Mouse (Mus musculus): ENCODE measurements around the gene Inpp5f. TPM values are rescaled to one million over a fixed set of nuclear protein-coding genes. Genes with fewer than 3 reads are reported as not detected.
"Not testable (repeated sequence)": the region's sequence is repeated elsewhere in the genome, so short reads cannot be mapped to it uniquely, and the experiment has no call there.

Gene Inpp5f
- polyA plus RNA-seq, 1 experiment = 2.2 TPM

DNA sequence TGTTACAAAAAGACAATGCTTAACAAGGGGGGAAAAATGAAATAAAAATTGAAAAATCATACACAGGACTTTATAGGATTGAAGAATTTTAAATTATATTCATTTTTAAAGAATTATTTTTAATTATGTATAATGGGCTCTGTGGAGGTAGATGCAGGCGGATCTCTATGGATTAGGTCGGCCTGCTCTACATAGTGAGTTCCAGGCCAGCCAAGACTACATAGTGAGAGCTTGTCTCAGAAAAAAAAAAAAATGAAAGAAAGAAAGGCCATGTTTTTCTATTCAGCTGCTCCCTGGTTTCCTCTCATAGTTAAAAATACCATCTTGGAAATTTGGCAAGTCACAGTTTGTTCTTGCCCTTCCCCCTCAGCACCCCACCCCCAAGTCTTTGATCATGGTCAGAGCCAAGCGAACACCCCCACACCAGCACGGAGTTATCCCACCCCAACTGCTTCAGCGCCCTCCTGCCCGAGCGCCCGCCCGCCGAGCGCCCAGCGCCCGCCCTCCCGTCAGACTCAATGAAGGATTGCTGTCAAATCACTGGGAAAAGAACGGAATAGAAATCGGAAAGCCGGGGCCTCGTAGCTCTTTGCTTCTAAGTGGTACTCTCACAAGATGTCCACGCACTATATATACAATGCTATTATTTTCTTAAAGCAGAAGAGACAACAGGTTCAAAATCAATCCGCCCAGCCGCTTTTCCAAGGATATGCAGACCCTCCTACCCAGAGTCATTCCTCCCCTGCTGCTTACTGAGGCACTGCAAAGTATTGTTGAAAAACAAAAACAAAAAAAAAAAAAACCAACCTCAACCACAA is 18.8 kb upstream of the Inpp5f start:
- WGBS = 66% methylated on average over 21 of the region's 21 CpGs
- DNase-seq (ENCODE audit: low read depth, low spot score) = no peak

DNA sequence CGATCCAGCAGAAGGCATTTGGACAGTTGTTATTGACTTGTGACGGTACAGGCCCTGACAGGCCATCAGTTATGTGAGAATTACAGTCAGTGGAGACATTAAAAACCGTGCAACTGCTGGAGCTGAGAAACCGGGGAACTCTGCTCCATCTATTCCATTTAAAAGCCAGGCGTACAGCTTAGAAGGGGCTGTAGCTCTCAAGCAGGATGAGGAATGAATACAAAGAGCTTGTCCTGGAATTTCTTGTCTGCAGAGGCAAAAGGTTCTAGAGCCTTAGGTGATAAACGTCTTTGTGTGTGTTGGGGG is 18.2 kb upstream of the Inpp5f start:
- 59% methylated on average over 6 of the region's 6 CpGs for WGBS
- DNase-seq (ENCODE audit: low read depth, low spot score) = no peak

DNA sequence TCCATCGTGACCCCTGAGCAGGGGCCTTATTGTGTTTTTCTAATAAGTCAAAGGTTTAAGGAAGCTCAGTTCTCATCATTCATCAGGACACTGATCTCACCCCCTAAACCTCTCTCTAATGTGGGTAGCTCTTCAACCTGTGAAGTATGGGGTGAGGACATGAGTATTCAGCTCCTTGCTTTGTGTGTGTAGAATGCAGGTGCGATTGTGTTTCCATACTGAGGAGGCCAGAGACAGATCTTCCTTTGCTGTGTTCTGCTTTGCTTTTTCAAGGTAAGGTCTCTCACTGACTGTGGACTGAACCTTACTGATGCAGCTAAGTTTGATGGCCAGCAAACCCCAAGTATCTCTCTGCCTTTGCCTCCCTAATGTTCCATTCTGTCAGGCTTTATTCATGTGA is 14.9 kb upstream of the Inpp5f start:
- WGBS = 94% methylated on average over 2 of the region's 2 CpGs
- no peak for DNase-seq (ENCODE audit: low read depth, low spot score)

DNA sequence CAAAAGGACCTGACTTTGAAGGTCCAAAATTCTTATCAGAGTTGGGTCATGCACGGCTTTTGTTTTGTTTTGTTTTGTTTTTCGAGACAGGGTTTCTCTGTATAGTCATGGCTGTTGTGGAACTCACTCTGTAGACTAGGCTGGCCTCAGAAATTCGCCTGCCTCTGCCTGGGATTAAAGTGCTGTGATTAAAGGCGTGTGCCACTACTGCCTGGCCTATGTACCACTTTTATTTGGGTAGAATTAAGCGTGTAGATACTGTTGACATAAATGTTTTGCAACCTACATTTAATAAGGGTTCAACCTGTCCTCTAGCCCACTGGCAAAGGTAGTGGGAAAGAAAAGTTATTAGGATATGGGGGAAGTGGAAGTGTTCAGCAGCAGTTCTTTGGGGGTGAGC is 12.1 kb upstream of the Inpp5f start:
- DNase-seq (ENCODE audit: low read depth, low spot score) = no peak
- WGBS = 69% methylated on average over 5 of the region's 5 CpGs

DNA sequence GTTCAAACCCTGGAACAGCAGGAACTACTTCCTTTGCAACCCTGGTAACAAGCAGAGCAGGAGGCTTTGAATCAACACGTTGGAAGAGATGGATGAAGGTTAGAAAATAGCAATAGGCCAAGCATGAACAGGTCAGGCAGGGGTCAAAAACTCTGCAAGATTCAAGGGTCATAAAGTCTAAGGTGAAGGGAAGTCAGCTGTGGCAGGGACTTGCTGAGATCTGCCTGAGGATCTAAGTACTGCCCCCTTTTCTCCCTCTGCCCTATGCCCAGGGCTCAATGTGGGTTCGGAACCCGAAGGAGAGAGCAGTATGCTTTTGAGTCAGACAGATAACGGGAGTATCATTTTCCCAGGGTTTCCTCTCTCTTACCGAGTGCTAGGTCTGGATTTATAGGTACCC is 9.3 kb upstream of the Inpp5f start:
- WGBS = 72% methylated on average over 5 of the region's 5 CpGs
- DNase-seq (ENCODE audit: low read depth, low spot score) = no peak

DNA sequence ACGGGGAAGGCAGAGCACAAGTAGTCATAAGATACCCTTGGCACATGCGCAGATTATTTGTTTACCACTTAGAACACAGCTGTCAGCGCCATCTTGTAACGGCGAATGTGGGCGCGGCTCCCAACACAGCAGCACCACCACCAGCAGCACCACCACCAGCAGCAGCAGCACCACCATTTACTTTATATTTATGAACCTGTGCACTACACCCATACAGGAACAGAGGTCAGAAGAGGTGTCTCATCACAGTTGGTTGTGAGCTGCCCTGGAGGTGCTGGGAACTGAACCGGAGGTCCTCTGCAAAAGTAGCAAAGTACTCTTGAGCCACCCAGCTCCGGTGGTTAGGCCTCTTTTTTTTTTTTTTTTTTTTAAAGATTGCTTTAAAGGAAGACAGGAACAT is 1.2 kb upstream of the Inpp5f start:
- WGBS = 99% methylated on average over 8 of the region's 9 CpGs
- DNase-seq (ENCODE audit: low read depth, low spot score) = not testable (repeated sequence)

DNA sequence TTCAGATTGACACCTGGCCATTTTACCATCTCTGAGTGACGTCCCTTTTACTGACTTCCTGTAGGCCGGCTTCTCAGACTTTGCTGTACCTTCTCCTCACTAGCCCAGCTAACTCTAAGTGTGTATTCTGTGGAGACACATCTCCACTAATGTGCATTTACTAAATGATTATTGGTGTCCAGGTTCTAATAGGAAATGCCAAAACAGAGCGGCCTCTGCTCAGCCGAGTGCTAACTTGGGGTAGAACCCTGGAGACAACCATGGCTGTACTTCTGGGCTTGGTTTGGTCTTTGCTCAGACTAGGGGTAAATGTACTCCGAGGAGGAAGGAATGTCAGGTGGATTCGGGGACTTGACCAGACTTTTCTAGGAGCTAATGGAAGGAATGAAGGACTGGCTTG is 638 bp upstream of the Inpp5f start:
- WGBS = 73% methylated on average over 6 of the region's 6 CpGs
- DNase-seq (ENCODE audit: low read depth, low spot score) = no peak

DNA sequence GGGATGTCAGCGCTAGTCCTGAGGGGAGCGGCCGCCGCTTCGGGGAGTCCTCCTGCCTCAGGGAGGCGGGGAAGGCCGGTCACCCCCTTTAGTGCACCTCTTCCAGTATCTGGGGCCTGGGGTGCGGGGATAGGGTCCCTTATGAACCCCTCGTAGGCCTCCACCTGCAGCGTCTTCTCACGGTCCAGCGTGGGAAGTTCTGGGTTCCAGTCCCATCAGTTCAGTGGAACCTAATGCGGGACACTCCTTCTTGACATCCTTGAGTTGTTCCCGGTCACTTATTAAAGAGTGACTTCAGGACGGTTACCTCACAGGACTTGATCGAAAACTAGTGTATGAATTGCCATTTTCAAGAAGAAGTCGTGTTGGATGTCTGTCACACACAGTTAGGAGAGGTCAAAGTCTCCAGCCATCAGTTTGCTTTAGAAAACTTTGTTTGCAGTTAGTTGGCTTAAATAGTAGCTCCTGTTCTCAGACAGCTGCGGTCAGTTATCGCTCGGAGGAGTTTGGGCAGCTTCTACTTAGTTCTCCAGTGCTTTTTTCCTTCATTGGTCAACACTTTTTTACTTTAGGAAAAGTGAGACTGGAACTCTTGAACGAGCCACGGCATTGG is 777 bp downstream of the Inpp5f start:
- no peak for DNase-seq (ENCODE audit: low read depth, low spot score)
- WGBS = 2% methylated on average over 22 of the region's 22 CpGs

DNA sequence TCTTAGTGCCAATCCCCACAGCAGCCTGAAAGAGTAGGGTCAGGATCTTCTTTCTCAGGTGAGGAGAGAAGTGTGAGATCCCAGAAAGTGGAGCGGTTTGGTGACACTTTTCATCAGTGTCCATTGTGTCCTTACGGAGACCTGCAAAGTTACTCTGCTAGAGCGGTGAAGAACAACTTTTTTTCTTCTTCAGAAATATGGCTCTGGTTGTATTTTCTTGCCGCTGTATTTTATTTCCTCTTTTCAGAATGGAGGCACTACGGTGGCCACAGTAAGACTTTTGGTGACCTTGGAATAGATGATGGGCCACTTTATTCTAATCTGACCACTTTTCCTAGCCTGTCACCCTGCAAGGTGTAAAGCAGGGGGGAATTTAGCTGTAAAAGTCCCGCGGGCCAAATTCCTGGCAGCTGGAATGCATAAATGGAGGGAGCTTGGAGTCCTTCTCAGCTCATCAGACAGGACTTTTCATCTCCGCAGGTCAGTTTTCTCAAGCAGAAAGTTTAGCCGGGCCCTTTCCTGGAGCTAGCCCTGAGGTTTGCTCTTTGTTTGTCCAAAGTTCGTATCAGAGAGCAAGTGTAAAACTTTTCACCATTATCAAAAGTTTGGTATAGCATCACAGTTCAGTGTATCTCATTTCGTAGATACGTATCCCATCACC is 1.5 kb downstream of the Inpp5f start:
- DNase-seq (ENCODE audit: low read depth, low spot score) = no peak
- WGBS = 75% methylated on average over 12 of the region's 12 CpGs

DNA sequence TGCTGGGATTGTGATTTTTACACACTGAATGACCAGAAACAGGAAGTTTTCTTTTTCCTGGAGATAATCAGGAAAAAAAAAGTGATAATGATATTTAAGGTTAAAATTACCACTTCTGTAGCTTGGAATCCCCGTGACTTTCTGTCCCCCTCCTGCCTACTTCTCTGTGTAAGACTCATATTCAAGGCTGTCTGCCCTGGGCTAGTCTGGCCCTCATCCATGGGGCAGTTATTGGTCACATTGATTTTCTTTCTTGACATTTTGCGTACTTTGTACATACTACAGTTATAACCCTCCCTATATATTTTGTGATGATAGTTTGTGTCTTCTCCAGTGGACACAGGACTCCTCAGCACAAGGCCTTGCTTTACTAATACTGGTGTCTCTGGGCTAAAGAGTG is 2.5 kb downstream of the Inpp5f start:
- no peak for DNase-seq (ENCODE audit: low read depth, low spot score)
- 73% methylated on average over 2 of the region's 2 CpGs for WGBS

DNA sequence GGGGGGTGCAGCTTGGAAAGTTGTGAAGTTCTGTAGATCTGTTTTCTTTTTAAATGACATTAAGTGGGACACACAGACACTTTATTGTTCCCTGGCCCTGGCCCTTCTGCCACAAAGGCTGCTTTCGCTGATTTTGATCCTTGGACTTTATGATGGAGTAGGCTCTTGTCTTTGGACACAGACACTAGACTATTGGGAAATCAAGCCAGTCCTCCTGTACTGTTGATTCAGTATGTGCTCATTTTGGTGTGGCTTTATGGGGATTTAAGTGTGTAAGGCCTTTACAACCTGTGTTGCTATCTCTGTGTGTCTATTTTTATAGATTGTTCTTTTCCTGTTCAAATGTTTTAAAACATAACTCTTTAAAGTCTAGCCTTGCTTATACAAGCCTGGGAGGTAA is 6.5 kb downstream of the Inpp5f start:
- 34% methylated on average over 1 of the region's 1 CpGs for WGBS
- no peak for DNase-seq (ENCODE audit: low read depth, low spot score)

DNA sequence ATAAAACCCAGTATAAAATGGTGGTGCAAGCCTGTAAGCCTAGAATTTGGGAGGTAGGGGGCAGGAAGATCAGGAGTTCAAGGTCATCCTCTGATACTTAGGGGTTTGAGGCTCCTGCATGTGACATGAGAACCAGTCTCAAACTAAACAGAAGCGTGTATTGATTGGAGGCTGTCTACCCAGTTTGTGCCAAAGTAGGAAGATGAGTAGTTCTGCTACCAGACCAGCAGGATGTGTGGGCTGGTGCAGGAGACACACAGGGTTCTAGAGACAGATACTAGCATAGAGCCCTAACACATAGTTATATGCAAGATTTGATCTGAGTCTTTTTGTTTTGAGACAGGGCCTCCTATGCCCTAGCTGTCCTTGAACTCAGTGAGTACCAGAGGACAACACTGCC is 9.1 kb downstream of the Inpp5f start:
- no peak for DNase-seq (ENCODE audit: low read depth, low spot score)
- WGBS = 84% methylated on average over 1 of the region's 1 CpGs

DNA sequence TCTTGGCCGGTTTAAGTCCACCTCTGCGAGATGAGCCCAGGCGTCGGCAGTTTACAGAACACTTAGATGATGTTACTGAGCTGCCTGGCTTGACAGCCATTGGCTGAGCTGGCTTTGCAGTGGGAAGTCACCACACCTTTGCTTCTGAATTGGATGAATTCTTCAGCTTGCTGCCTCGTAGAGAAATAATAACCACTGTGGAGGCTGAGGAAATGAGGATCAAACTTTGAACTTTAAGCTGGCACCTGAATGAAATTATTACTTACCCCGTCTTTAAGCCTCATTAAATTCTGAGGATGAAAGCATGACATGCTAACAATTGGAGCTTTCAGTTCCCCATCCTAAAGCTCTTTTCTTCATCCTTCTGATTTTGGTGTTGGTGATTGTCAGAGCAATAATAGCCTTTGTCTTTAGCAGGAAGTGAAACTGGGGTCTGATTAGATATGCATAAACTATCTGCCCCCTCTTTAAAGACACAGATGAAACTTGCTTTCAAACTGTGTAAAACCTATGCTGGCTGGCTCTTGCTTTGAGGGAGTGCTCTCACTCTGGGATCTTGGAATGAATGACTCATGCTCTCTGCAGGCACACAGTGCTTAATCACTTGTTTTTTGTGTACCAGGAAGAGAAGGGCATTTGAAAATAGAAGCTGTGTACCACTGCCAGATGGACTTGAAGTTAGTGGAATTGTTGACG is 11.3 kb downstream of the Inpp5f start:
- WGBS = 13% methylated on average over 7 of the region's 7 CpGs
- DNase-seq (ENCODE audit: low read depth, low spot score) = no peak

DNA sequence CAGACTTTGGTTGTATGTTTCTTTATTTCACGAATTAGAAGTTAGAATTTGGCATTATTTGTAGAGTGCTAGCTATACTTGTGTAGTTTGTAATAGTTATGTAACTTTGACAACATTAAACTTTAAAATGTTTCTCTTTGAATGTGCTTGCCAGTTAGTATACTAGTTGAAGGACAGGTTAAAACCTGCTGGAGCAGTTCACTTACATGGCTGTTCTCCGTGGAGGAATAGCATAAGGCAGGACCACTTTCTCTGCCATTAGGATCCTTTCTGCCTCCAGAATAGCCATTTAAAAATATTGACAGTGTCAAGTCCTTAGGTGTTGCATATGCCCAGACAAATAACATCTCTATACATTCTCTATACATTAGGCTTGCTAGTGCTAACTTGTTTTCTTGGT is 11.9 kb downstream of the Inpp5f start:
- WGBS = 17% methylated on average over 2 of the region's 2 CpGs
- no peak for DNase-seq (ENCODE audit: low read depth, low spot score)

DNA sequence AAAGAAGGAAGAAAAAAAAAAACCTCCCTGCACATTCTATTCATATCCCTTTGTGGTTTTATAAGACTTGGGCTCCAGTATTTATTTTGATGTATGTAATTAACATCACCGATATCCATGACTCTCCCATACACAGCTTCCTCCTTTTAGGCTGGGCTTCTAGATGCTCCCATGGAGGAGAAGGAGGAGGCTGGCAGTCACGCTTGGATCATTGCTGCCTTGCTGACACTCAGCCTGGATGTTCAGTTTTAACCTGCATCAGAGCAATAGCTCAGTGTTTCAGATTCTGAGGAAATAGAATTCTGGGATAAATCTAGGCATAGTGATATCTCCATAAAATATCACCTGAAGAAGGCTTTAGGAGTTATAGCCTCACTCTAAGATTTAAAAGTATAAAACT is 14.3 kb downstream of the Inpp5f start:
- DNase-seq (ENCODE audit: low read depth, low spot score) = no peak
- WGBS = 93% methylated on average over 2 of the region's 2 CpGs

DNA sequence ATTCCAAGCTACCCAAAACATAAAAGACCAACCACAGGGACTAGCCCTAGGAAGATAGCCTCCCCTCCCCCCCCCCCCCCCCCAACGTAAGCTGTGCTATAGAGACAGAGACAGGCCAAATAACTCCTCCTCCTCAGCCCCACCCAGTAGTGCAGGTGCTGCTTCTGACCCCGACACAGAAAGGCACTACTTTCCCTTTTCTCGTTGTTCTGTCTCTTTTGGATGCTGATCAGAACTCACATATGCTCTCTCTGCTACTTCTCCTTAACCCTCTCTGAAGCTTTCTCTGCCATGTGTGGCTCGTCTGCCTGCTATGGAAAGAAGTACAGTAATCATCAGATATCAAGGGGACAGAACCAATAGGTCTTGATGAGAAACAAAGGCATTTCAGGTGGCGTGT is 15.5 kb downstream of the Inpp5f start:
- no peak for DNase-seq (ENCODE audit: low read depth, low spot score)
- 40% methylated on average over 5 of the region's 5 CpGs for WGBS

DNA sequence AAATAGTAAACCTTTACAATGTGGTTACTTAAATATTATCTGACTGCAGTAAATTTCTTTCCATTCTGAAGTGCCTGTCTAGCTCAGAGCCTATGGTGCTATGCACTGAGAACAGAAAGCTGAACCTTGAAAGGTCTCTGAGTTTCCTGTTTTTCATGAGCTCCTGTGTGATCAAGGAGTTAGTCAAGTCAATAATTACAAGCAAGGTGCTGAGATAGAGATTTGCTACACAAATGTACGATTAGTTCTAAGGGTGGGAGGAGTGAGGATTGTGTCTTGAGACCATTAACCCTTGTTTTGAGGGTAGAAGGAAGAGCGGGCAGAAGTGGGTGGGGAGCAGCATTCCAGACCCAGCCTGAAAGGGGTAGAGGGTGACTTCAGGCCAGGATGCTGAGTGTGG is 16.1 kb downstream of the Inpp5f start:
- 60% methylated on average over 2 of the region's 2 CpGs for WGBS
- DNase-seq (ENCODE audit: low read depth, low spot score) = no peak

DNA sequence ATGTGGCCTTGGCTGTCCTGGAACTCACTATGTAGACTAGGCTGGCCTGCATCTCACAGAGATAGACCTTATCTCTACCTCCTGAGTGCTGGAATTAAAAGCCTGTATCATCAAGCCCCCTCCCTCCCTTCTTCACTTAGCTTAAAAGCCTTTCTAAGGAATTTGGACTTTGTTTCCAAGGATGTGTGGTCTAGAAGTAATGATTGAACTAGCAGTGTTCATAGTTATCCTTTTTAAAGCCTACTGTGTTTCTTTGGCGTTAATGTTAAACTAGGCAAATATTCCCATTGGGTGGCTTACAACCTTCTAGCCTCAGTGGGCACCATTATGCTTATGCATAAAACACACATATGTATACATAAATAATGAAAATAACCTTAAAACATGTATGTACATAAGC is 16.6 kb downstream of the Inpp5f start:
- no peak for DNase-seq (ENCODE audit: low read depth, low spot score)
- WGBS = 45% methylated on average over 1 of the region's 1 CpGs

DNA sequence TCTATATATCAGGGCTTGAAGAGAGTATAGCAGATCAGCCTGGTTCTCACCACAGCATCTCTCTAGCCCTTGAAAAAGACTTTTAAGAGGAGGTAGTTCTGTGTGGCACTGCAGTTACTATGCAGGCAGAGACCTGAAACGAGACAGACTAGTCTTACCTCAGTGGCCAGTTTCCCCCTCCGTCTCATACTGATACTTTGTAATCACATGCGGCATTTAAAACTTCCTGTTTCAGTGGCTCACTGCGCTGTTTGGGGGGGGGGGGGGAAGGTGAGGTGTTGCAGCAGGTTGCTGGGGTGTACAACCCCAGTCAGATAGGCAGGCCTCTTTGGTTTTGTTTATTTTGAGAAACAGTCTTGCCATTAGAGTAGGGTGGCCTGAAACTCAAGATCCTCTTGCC is 22.0 kb downstream of the Inpp5f start:
- no peak for DNase-seq (ENCODE audit: low read depth, low spot score)
- 66% methylated on average over 4 of the region's 4 CpGs for WGBS

DNA sequence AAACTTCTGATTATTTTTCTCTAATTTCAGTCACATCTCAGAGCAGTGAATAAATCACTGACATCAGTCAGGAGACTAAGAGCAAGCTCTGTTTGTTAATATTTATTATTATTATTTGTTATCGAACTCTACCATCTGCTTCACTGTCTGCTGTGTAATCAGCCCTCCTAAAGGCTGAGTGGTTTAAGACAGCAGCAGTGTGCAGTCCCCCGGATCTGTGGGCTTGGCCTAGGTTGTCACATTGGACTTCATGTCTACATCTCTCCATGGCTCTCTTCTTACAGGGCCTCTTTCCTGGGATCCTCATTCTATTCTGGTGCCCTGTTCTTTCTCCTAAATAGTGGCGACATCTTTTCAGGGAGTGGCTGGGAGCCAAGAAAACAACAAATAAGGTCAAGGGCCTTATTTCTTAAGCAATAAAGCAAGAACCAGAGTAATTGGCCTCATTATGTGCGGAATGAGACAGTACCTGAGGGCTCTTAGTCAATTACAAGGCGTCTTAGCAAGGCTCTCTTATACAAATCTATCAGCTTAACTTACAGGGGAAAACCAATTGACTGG is 28.9 kb downstream of the Inpp5f start:
- DNase-seq (ENCODE audit: low read depth, low spot score) = no peak
- 60% methylated on average over 5 of the region's 5 CpGs for WGBS

Measured in large intestine, adult 2 months (tissue).